Mouse (Mus musculus): Measurements from ENCODE around the gene Kirrel. TPM values are rescaled to one million over a fixed set of nuclear protein-coding genes. Genes with fewer than 3 reads are reported as not detected.
A peak's percentile ranks its signal among the peaks of the same experiment; 100 is the strongest.

Gene Kirrel
- polyA plus RNA-seq, 1 experiment from 2014 or later: 5.0 TPM

GRCm38 (mm10) chr3:87164099-87164815, 10.3 kb downstream of the Kirrel start:
- Histone ChIP-seq H3K36me3 (no peaks in the 10 kb centered on the region), H3K4me1 (peaks cover 41% of the 10 kb centered on the region), H3K27me3 (no peaks in the 10 kb centered on the region), H3K27ac (replicated peaks) (no peak overlapping the region; the same call in 1 of the 2 replicates), H3K9me3 (no peaks in the 10 kb centered on the region), H3K4me3 (no peak overlapping the region), H3K9ac (replicated peaks) (no peak overlapping the region), H3K4me2 (replicated peaks) (no peak overlapping the region)
- WGBS: 86% methylated on average over 6 of the region's 6 CpGs
- ATAC-seq (replicated peaks): no peak

- peaks cover 48% of the 10 kb centered on the region for H3K4me1 ChIP-seq
- H3K9me3 ChIP-seq: no peaks in the 10 kb centered on the region
- no peaks in the 10 kb centered on the region for H3K36me3 ChIP-seq
- no peaks in the 10 kb centered on the region for H3K27me3 ChIP-seq
- WGBS: 60% methylated on average over 4 of the region's 4 CpGs
- ATAC-seq (replicated peaks): no peak
- no peak overlapping the region for H3K9ac ChIP-seq (replicated peaks)
- H3K4me2 ChIP-seq (replicated peaks): no peak overlapping the region
- H3K27ac ChIP-seq (replicated peaks): no peak overlapping the region
- H3K4me3 ChIP-seq: no peak overlapping the region
These were observed 11.4 kb downstream of the Kirrel start for GRCm38 (mm10) chr3:87163116-87163515.

- H3K36me3 ChIP-seq: no peaks in the 10 kb centered on the region
- peaks cover 56% of the 10 kb centered on the region for H3K4me1 ChIP-seq
- WGBS: 82% methylated on average over 5 of the region's 5 CpGs
- H3K27me3 ChIP-seq: no peaks in the 10 kb centered on the region
- no peak overlapping the region for H3K4me2 ChIP-seq (replicated peaks)
- no peak for ATAC-seq (replicated peaks)
- no peak overlapping the region for H3K27ac ChIP-seq (replicated peaks)
- no peak overlapping the region for H3K4me3 ChIP-seq
- H3K9me3 ChIP-seq: no peaks in the 10 kb centered on the region
- no peak overlapping the region for H3K9ac ChIP-seq (replicated peaks)
These were observed 12.2 kb downstream of the Kirrel start for GRCm38 (mm10) chr3:87162380-87162779.

- Histone ChIP-seq H3K27ac (replicated peaks) (peak overlapping the region; percentile 83), H3K9ac (replicated peaks) (no peak overlapping the region), H3K36me3 (no peaks in the 10 kb centered on the region), H3K4me2 (replicated peaks) (no peak overlapping the region), H3K4me3 (no peak overlapping the region), H3K4me1 (peaks cover 57% of the 10 kb centered on the region), H3K27me3 (no peaks in the 10 kb centered on the region), H3K9me3 (no peaks in the 10 kb centered on the region)
- 83% methylated on average over 5 of the region's 5 CpGs for WGBS
- ATAC-seq (replicated peaks): no peak
These were observed 12.9 kb downstream of the Kirrel start for GRCm38 (mm10) chr3:87161601-87162000.

GRCm38 (mm10) chr3:87160819-87161509, 13.6 kb downstream of the Kirrel start:
- no peak overlapping the region for H3K4me2 ChIP-seq (replicated peaks)
- H3K27me3 ChIP-seq: no peaks in the 10 kb centered on the region
- H3K4me3 ChIP-seq: no peak overlapping the region
- 0 out of 2 replicates have a peak overlapping the region, but pooled peaks have one; percentile 7 for H3K9ac ChIP-seq (replicated peaks)
- ATAC-seq (replicated peaks): peak; percentile 71
- no peaks in the 10 kb centered on the region for H3K36me3 ChIP-seq
- peak overlapping the region; percentile 83 for H3K27ac ChIP-seq (replicated peaks)
- WGBS: 14% methylated on average over 6 of the region's 6 CpGs
- H3K9me3 ChIP-seq: no peaks in the 10 kb centered on the region
- peaks cover 57% of the 10 kb centered on the region for H3K4me1 ChIP-seq

GRCm38 (mm10) chr3:87159190-87159589, 15.4 kb downstream of the Kirrel start:
- peaks cover 55% of the 10 kb centered on the region for H3K4me1 ChIP-seq
- ATAC-seq (replicated peaks): no peak
- H3K9ac ChIP-seq (replicated peaks): no peak overlapping the region
- whole genome bisulfite sequencing: 72% methylated on average over 7 of the region's 7 CpGs
- H3K4me2 ChIP-seq (replicated peaks): no peak overlapping the region
- H3K27ac ChIP-seq (replicated peaks): no peak overlapping the region
- H3K27me3 ChIP-seq: no peaks in the 10 kb centered on the region
- H3K9me3 ChIP-seq: no peaks in the 10 kb centered on the region
- no peak overlapping the region for H3K4me3 ChIP-seq
- H3K36me3 ChIP-seq: no peaks in the 10 kb centered on the region

- no peak overlapping the region for H3K4me3 ChIP-seq
- no peaks in the 10 kb centered on the region for H3K36me3 ChIP-seq
- H3K27me3 ChIP-seq: no peaks in the 10 kb centered on the region
- peak overlapping the region; percentile 13; the same call in 1 of the 2 replicates for H3K4me2 ChIP-seq (replicated peaks)
- H3K4me1 ChIP-seq: peaks cover 64% of the 10 kb centered on the region
- H3K27ac ChIP-seq (replicated peaks): peak overlapping the region; percentile 44
- H3K9me3 ChIP-seq: no peaks in the 10 kb centered on the region
- 10% methylated on average over 12 of the region's 12 CpGs for WGBS
- no peak overlapping the region for H3K9ac ChIP-seq (replicated peaks)
- ATAC-seq (replicated peaks): no peak
These were observed 16.7 kb downstream of the Kirrel start for GRCm38 (mm10) chr3:87157767-87158291.

- no peak overlapping the region for H3K4me3 ChIP-seq
- no peaks in the 10 kb centered on the region for H3K36me3 ChIP-seq
- H3K4me2 ChIP-seq (replicated peaks): no peak overlapping the region
- H3K9me3 ChIP-seq: no peaks in the 10 kb centered on the region
- WGBS: 68% methylated on average over 6 of the region's 6 CpGs
- H3K9ac ChIP-seq (replicated peaks): no peak overlapping the region
- H3K27me3 ChIP-seq: no peaks in the 10 kb centered on the region
- H3K4me1 ChIP-seq: peaks cover 69% of the 10 kb centered on the region
- H3K27ac ChIP-seq (replicated peaks): peak overlapping the region; percentile 44
- no peak for ATAC-seq (replicated peaks)
These were observed 17.2 kb downstream of the Kirrel start for GRCm38 (mm10) chr3:87157297-87157696.

- Histone ChIP-seq H3K9ac (replicated peaks) (no peak overlapping the region), H3K36me3 (no peaks in the 10 kb centered on the region), H3K27me3 (no peaks in the 10 kb centered on the region), H3K27ac (replicated peaks) (peak overlapping the region; percentile 65), H3K4me2 (replicated peaks) (no peak overlapping the region), H3K9me3 (no peaks in the 10 kb centered on the region), H3K4me3 (no peak overlapping the region), H3K4me1 (peaks cover 76% of the 10 kb centered on the region)
- ATAC-seq (replicated peaks): peak; percentile 27
- WGBS: 22% methylated on average over 15 of the region's 15 CpGs
These were observed 19.9 kb downstream of the Kirrel start for GRCm38 (mm10) chr3:87154398-87155287.

GRCm38 (mm10) chr3:87153038-87153437, 21.5 kb downstream of the Kirrel start:
- Histone ChIP-seq H3K4me2 (replicated peaks) (no peak overlapping the region), H3K36me3 (no peaks in the 10 kb centered on the region), H3K27me3 (no peaks in the 10 kb centered on the region), H3K27ac (replicated peaks) (peak overlapping the region; percentile 73), H3K9ac (replicated peaks) (no peak overlapping the region), H3K4me3 (no peak overlapping the region), H3K4me1 (peaks cover 62% of the 10 kb centered on the region), H3K9me3 (no peaks in the 10 kb centered on the region)
- no peak for ATAC-seq (replicated peaks)
- WGBS: 18% methylated on average over 2 of the region's 2 CpGs

GRCm38 (mm10) chr3:87152111-87152738, 22.3 kb downstream of the Kirrel start:
- H3K4me3 ChIP-seq: no peak overlapping the region
- H3K27ac ChIP-seq (replicated peaks): peak overlapping the region; percentile 50
- no peaks in the 10 kb centered on the region for H3K27me3 ChIP-seq
- WGBS: 76% methylated on average over 4 of the region's 4 CpGs
- no peaks in the 10 kb centered on the region for H3K9me3 ChIP-seq
- no peak for ATAC-seq (replicated peaks)
- H3K9ac ChIP-seq (replicated peaks): no peak overlapping the region
- H3K36me3 ChIP-seq: no peaks in the 10 kb centered on the region
- no peak overlapping the region for H3K4me2 ChIP-seq (replicated peaks)
- H3K4me1 ChIP-seq: peaks cover 54% of the 10 kb centered on the region
